Mouse (Mus musculus) heart, adult 8-10 months (tissue): Measurements from ENCODE around the gene Tmx4. TPM values are rescaled to one million over a fixed set of nuclear protein-coding genes. Genes with fewer than 3 reads are reported as not detected.
"Not testable (repeated sequence)": the region's sequence is repeated elsewhere in the genome, so short reads cannot be mapped to it uniquely, and the experiment has no call there.

Source experiments
- DNase-seq: peaks from one replicate; pipeline ENCODE4 v3.0.0; 2022; ENCODE audit warnings: low spot score
- total RNA-seq, 4 experiments: library from RNA; stranded (reverse); gene quantifications; 2 replicates each; pipeline ENCODE4 v1.2.4; 2022

Gene Tmx4
- 10 to 100 TPM; 52.5 to 65.2 (median 56.1) TPM for total RNA-seq

DNA sequence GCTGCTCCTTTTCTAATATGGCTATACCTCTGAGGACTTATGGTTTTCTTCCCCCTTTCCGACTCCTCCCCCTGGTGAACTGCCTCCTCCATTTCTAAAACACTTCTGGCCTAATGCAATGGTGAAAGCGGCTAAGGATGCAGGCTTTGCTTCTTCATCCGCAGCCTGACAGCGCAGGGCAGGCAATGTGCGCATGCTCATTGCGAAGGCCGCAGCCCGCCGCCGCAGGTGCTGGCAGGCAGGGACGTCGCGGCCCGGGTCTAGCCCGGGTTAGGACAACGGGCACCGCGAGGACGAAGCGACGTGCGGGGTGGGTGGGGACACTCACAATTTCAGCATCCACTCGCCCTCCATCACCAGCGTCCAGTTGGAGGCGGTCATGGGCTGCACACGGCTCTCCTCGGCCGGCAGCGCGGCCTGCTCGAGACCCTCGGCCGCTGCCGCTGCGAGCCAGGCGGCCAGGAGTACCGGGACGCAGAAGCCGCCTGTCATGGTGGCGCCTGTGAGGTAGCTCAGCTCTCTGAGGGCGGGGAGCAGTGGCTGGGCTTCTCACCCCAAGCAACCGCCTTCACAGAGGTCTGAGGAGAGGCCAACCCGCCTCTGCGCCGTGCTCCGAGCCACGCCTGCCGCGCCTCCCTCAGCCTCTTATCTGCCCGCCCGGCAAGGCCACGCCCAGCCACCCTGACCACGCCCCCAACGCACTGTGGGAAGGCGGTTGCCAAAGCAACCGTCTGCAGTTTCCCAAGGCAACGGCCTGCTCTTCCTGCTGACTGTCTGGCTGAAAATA, at the start of gene Tmx4:
Gene Tmx4 (minus strand): TSS at position 632 of the 787 bp plus-strand sequence.
- DNase-seq: peak; percentile 98

DNA sequence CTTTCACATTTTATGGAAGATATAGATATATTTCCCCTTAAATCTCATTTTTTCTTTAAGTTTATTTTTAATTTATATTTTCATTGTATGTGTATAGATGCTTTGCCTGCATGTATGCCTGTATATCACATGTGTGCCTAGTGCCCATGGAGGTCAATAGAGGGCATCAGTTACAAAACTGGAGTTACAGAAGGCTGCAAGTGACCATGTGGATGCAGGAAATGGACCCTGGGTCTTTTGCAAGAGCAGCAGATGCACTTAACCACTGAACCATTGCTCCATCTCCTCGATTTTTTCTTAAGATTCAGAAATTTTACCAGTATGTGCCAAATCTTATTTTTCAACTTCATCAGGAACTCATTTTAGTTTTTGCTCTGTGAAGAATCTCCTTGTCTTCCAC, 48.2 kb upstream of the Tmx4 start:
- no peak for DNase-seq

DNA sequence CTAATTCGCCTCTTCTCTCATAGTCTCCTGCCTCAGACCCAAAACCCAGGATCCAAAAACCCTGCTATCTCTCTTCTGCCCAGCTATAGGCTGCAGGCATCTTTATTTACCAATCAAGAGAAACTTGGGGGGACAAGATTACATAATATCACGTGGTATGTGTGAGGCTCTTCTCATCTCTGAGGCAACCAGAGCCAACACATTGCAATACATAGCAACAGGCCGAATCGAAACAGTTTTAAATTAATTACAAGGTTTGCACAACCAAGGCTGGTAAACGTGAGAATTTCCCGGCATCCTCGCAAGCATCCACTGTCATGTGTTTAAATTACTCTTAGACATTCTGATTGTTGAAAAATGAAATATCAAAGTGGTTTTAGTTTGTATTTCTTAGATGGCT, 47.1 kb upstream of the Tmx4 start:
- no peak for DNase-seq

DNA sequence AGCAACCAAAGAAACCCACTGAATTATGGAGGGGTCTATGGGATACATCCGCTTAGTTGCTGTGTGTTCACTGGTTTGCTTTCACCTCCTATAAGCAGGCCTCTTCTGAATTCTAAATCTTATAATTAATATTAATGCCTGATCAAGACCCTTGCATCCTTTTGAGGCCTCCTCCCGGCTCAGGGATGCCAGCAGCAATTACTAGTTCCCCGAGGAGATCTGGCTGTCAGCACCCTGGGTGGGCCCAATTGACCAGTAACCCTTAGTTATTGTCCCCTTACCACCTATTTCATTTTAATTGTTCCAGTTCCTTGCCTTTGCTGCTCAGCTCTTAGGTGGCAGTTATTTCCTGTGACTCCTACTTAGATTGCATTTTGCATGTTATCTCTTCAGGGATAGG, 38.4 kb upstream of the Tmx4 start:
- no peak for DNase-seq

DNA sequence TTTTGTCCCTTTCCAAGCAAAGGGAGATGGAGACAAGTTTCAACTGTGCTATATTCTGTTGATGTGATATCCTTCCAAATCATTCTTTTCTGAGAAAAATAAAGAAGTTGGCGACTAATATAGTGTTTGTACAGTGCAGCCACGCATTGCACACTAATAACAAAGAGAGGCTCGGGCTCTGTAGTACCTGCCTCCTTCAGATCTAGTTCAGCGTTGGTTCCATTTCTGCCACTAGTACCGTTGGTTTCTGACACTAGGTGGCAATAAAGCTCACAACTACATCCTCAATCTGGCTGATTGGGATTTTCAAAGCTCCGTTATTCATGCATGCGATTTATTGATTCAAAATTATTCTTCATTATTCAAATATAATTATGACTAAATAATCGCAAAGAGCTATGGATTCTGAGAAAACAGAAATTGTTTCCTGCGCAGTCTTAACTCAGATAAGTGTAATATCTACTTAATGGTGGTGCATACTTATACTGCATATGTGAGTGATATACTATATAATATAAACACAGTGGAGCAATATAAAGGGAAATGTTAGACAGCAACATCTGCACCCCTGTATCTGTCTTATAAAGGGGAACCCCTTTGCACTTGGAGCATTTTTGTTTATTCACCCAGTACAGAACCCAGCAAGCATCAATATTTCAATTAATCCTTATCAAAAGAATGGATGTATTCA, 37.5 kb upstream of the Tmx4 start:
- DNase-seq: peak; percentile 14

DNA sequence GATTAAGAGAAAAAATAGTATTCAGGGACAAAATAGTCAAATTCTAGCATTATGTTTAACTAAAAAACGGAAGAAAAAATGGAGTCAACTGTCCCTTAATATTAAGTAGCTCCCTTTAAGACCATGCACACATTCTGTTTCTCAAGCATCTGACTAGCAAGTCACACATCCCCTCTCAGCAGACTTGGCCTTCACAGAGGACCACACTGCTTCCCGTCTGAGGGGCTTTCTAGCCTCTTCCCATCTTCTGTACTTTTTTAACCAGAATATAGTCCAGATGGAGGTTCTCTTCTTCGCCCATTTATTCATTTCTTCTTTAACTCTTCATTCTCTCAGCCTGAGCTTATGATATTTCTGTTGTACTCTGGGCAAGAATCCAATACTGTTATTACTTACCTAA, 35.6 kb upstream of the Tmx4 start:
- no peak for DNase-seq

DNA sequence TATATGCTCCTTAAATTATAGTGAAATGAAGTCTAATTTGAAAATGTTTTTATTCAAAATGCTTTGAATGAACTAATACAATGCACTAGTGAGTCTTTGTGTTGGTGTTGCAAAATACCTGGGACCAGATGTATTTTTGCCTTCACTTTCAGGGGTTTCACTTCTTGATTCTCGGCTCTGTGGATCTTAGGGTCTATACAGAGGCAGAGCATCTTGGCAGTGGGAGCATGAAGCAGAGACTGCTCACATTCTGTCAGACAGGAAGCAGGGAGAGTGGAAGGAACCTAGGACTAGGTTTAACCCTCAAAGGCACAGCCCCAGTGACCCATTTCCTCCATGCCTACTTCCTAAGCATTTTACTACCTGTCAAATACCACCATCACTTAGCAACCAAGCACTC, 31.5 kb upstream of the Tmx4 start:
- no peak for DNase-seq

DNA sequence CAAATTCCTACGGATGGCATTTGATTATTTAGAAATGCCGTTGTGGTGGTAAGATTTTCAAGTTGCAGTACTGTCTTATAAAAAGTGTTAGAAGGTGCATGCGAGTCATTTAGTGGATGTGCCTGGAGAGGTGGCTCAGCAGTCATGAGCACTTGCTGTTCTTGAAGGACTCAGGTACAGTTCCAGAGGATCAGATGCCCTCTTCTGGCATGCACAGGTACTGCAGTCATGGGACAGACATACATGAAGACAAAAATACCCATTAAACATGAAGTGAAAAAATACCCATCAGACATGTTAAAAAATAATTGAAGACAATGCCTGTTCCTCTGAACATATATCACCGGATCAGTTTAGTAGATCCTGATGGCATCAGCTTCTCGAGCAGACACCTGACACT, 29.7 kb upstream of the Tmx4 start:
- DNase-seq: peak; percentile 7

DNA sequence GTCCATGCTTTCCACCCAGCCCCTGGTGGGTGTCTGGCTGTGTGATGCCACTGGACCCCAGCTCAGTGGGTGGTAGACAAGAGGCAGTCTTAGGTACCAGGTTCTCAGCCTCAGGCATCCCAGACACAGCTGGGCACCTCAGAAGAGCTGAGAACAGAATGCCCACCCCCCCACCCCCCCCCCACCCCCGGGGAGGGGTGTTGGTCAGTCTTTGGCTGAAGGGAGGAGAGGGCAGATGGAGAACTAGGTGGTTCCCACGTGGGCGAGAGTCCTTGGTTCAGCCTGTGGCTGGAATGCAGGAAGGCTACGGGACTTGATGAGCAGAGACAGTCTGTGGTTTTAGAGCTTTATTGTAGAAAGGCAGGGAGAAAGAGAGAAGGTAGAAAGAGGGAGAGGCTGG, 12.5 kb upstream of the Tmx4 start:
- no peak for DNase-seq

DNA sequence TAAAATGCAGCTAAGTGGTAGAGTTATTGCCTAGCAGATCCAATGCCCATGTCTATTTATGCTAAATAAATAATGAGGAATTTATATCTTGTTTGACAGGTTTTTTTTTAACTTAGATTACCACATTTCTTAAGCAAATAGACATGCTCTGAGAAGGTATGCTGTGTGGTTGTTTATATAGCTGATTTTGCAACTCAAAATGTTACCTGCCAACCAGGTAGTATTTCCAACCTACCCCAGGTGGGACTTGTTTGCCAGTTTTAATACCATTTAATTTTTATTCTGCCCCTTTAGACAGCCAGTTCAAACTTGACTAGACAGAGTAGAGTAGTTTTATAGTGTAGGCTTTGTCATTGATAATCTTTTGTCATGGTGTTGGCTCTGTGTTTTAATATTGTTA, 10.7 kb upstream of the Tmx4 start:
- no peak for DNase-seq

DNA sequence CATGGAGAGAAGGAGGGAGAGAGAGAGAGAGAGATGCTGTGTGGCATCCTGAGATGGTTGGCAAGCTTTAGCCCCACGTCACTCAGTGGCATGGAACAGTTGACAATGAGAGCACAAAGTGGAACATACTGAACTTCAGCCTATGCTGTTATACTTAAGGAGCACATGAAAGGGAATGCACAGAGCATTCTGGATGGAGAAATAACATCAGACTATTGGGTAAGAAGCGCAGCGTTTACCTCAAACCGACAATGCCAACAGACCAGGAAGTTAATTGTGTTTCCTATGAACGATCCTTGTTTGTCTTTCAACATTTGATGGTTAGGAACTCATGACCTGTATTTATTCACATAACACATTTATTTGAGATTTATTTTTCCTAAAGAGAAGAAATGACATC, 8.8 kb upstream of the Tmx4 start:
- DNase-seq: no peak

DNA sequence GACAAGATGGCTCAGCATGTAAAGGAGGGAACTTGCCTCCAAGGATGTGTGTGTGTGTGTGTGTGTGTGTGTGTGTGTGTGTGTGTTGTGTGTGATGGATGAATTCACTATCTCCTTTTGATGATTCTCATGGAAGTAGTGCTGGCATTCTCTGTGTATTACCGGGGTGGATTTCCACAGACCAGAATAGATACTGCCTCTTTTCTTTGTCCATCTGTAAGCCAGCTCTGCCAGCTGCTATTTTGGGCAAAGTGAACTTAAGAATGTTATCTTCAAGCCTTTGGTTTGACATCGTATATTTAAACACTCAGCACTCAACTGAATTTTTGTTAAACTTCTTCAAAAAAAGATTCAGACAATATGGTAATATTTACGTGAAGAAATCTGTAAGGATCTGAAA, 5.1 kb upstream of the Tmx4 start:
- no peak for DNase-seq

DNA sequence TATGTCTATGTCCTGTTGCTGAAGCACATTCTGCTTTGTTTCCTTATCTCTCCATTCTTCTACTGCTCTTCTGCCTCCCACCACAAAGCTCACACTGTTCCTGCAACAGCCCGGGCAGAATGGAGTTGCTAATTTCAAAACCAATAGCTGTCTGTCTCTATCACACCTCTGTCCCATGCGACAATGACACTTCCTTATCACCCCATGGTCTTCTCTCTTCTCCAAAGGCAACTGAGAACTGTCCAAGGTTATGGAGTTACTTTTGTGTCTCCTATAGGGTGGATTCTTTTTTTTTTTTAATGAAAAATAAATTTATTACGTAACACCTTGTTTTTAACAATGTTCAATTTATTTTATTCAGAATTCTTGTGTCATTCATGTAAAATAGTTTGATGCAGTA, 1.8 kb upstream of the Tmx4 start:
- no peak for DNase-seq

DNA sequence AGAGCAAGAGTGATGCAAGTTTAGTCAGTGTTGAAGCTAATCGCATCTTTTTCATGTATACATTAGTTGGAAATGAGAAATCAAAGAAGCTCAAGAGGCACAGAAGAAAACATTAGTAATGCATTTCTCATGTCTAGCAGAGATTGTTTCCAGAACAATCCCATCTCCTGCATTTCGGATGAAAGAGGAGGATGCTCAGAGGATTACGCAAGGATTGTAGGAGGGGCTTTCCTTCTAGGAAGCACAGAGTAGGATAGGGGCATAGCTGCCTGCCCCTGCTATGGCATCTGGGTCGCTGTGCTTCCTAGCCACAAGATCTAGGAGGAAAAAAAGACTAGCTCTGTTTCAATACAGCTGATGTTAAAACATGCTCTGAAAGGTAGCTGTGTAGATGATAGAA, 1.2 kb upstream of the Tmx4 start:
- no peak for DNase-seq

DNA sequence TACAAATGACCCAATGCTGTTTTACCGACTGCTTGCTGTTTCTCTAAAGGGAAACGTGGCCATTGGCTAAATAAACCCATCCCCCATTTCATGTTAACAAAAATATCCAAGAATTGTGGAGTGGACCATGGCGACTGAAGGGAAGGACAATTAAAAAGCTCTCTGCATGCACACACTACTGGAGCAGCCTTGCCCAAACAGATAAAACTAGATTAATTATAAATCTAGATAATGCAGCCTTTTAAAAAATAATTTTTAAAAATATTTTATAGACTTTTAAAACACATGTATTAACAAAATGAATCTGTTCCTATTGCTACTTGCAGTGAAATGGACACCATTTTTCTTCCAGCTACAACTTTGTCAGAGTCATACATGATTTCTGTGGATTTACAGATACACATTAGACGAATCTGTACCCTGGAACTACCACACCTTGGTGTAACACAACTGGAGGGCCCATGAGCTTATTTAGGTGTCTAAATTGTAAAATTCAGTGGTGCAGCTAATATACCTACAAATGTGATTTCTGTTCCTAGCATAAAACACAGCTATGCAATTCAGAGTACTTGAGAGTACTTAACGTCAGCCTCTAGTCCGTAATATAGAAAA, 462 bp upstream of the Tmx4 start:
- DNase-seq: no peak

DNA sequence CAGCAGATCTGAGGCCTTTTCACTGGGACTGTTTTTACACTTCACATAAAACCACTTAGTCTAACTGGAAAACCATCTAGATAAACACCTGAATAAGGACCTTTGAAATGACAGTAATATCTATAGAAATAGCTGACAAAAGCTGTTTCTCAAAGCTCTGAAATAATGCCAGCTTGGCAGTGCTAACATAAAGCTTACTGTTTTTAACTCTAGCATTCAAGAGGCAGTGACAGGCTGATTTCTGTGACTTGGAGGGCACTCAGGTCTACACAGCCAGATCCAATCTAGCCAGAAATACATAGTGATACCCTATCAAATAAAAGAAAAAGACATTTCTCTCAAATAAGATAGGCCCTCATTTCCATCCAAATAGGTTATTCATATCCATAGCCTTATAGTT, 1.6 kb downstream of the Tmx4 start:
- DNase-seq: no peak

DNA sequence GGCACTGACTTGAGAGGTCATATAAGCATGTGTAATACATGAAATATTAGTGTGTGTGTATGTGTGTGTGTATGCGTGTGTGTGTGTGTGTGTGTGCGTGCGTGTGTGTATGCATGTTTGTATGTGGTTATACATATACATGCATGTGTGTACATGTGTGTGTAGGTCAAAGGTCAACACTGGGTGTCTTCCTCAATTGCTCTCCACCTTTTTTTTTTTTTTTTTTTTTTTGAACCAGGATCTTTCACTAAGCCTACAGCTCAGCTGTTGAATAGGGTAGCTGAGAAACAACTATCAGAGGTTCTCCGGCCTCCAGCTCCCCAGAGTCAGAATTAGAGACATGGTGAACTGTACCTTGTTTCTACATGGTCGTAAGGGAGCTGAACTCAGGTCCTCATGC, 2.6 kb downstream of the Tmx4 start:
- DNase-seq: no peak

DNA sequence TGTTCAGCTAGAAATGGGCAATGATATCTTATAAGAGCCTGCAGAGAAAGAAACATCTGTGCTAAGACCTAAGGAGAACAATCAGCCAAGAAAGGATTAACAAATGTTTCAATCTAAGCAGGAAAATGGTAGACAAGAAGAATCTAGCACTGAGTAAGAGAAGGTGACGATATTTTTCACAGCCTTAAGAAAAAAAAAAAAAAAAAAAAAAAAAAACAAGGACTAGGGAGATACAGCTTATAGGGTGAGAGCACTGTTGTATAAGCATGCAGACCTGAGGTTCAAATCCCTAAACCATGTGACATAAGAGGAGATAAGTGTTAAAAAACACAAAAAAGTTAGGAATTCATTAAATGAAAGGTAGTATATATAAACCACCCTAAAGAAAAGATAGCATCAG, 3.5 kb downstream of the Tmx4 start:
- DNase-seq: no peak

DNA sequence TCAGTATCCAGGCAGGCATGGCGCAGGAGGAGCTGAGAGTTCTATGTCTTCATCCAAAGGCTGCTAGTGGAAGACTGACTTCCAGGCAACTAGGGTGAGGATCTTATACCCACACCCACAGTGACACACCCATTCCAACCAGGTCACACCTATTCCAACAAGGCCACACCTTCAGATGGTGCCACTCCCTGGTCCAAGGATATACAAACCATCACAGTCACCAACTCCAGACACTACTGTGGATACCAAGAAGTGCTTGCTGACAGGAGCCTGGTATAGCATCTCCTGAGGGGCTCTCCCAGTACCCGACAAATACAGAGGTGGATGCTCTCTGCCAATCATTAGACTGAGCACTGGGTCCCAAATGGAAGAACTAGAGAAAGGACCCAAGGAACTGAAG, 15.4 kb downstream of the Tmx4 start:
- not testable (repeated sequence) for DNase-seq

DNA sequence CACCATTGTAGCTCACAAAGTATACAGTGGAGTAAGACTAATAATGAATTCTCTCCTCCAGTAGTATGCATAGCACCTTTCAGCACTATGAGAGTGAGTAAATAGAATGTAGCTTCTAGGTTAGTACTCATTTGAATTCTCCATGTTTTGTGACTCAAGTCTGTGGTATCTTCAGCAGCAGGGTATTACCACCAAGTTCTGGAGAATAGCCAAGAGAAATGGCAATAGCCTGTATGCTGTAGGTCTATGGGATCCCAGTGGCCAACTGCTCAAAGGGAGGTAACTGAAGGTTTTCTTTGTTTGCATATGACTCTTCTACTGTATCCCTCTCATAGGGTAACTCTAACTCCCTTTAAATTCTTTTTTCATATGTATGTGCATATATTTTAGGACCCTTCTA, 39.0 kb downstream of the Tmx4 start:
- DNase-seq: no peak

DNA sequence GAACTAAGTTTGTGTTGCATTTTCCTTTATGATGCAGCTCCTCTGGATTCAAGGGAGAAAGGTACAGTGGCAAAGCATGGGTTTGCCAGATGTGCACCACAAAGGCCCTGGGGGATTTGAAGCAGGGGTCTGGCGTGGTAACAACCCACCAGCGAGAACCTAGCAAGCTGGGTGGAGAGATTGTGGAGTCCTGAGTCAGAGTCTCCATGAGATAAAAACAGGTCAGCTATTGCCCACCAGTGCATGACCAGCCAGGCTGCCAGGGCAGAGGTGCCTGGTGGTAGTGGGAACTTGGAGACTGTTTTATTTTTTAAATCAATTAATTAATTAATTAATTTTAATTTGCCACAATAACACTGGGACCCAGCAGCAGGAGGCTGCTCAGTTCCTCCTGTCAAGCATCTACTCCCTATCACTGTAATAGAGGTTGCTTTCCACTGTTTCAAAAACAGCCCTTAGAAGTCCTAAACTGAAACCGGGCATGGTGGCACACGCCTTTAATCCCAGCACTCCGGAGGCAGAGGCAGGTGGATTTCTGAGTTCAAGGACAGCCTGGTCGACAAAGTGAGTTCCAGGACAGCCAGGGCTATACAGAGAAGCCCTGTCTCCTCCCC, 52.8 kb downstream of the Tmx4 start:
- no peak for DNase-seq

DNA sequence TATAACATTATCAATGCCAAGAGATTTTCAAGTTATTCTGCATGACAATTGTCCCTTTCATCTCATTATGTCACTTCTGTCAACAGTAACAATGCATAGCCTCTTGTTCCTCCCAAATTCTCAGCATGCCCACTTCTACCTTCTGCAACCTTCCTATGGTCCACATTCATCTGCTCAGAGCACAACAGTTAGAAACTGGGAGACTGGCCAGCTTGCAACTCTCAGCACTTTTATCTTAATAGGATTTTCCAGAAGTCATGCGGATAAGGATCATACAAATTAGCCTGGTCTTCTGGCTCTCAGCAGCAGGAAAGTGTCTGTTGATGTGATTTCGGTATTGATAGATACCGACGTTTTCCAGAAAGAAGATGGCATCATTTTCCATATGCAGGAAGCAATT, 58.7 kb downstream of the Tmx4 start:
- no peak for DNase-seq

DNA sequence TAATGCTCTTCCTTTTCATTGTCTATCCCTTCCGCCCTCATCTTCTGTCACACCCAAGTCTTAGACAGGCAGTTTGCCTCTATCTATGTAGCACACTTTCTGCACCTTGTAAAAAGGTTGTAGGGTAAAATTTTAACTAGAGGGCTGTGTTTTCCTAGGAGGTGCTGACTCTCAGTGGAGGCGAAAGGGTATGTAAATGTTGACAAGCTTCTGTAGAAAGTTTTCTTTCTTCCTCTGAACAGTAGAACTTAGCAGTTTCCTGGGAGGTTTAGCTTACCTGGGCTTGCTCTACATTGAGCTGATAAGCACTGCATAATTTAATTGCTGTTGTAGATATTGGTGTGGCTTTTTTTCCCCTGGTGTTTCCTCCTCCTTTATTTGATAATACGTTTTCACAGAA, 84.5 kb downstream of the Tmx4 start:
- no peak for DNase-seq
